Mouse (Mus musculus): ENCODE data around the gene Uba2.
A peak's percentile ranks its signal among the peaks of the same experiment; 100 is the strongest.
"Not testable (repeated sequence)": the region's sequence is repeated elsewhere in the genome, so short reads cannot be mapped to it uniquely, and the experiment has no call there.

Gene Uba2

DNA sequence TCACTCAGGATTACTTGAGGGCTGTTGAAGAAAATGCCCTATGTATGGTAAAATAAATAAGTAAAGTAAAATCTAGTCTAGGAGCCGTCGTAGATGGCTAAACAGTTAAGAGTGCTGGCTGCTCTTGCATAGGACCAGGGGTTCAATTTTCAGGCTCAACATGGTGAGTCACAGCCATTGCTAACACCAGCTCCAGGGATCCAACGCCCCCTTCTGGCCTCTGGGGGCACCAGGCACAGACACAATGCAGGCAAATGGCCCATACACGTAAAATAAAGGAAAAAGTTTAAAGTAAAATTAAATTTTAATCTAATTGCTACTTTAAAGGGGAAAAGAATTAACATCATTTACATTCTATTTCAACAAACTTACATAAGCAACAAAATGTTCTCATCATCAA is 2.5 kb downstream of the Uba2 start:
- DNase-seq (ENCODE audit: low spot score in 2 of 2): no peak

- no peak for DNase-seq (ENCODE audit: low spot score in 2 of 2)
Measured at GRCm38 (mm10) chr7:34165999-34166398, 3.4 kb downstream of the Uba2 start.

DNA sequence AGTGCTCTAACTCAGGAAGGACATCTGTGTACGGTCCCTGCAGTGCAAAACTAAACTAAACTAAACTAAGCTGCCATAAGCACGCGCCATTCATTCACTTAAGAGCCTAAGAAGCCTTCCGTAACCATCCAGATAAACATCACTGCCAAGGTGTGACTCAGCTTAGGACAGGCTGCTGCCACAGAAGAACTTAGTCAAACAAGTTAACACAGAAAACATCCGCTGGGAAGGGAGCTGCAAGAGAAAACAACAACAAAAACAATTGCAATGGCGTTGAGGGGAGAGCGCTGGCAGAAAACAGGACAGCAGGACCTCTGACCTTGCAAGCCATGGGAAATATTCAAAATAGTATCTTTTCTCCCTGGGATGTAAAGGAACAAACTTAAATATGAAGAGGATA is 4.7 kb downstream of the Uba2 start:
- DNase-seq (ENCODE audit: low spot score in 2 of 2): no peak

GRCm38 (mm10) chr7:34159167-34159566 is 10.2 kb downstream of the Uba2 start:
- no peak for DNase-seq (ENCODE audit: low spot score in 2 of 2)

- DNase-seq (ENCODE audit: low spot score in 2 of 2): no peak
Measured at GRCm38 (mm10) chr7:34157994-34158393, 11.4 kb downstream of the Uba2 start.

DNA sequence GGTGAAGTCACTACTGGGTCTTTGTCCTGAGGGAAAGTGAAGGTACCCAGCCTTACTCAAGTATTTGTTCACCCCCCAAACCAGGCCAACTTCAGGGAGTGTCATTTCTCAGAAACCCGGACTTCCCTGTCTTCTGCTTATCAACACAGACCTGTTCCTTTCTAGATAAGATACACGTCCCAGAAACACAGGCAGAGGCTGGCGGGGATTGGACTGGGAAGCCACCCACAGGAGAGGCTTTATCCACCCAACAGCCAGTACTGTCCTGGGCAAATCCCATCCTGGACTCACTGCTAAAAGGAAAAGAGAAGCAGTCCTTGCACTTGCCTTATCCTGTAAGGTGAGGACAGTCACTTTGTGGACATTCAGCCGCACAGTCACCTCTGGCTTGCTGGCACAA is 22.2 kb downstream of the Uba2 start:
- no peak for DNase-seq (ENCODE audit: low spot score in 2 of 2)

DNA sequence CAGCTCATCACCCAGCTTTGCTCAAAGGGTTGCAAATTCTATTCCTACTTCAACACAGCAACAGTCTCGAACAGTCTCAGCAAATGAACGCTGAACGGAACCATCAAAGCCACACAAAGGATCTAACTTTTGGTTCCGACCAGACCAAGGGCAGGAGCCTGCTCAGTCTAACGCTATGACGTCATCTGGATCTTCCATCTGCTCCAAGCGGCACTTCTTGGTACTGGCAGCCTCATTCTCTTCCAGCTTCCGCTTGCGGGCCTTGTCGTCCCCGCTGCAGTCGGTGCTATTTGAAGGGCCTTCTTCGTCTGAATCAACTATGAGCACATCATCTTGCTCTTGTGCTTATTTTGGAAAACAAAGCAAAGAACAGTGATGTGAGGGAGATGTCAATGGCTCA is 28.3 kb downstream of the Uba2 start:
- DNase-seq (ENCODE audit: low spot score in 2 of 2): no peak

GRCm38 (mm10) chr7:34139493-34139892 is 29.9 kb downstream of the Uba2 start:
- DNase-seq (ENCODE audit: low spot score in 2 of 2): no peak

DNA sequence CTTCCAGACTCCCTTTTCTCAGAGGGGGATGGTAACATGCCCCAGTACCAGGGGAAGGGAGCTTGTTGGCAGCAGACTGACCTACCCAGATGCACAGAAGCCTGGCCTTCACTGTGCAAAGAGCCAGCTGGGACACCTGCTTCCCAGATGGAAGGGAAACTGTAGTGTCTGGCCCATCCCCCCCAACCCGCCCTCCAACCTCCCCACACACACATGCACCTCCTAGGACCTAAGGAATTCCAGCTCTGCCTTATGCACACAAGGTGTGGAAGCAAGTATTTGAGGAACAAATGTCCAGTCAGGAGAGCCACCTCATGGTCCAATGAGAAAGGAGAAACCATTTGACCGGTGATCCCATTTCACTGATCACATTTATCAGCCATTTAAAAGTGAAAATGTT is 35.1 kb downstream of the Uba2 start:
- DNase-seq (ENCODE audit: low spot score in 2 of 2): no peak

DNA sequence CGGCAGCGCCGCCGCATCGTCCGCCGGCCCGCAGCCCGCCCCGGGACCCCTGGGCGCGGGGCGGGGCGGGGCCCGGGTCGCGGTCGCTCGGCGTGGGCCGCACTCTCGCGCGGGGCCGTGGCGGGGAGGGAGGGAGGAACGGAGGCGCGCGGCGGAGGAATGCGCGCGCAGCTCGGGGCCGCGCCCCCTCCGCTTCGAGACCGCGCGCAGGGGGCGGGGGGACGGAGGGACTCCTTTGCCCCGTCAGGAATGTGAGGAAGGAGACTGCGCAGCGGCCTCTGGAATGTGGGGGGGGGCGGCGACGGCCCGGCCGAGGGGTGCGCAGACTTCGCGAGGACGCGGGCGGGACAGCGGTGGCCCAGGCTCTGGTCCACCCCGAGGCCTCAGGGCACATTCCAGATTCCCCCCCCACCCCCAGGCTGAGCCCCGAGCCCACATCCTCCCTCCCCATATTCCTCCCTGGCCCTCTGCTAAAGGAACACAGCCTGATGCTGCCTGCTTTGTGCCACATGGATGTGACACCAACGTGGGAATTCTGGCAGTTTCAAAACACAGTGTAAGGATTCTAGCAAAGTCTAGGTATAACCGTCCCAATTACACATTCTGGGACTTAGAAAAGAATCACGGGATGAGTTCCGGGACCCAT is 36.2 kb downstream of the Uba2 start, which contains the start of gene Wtip:
Wtip (minus strand) TSS at position 152 of the 646 bp plus-strand sequence.
- peak; percentile 17 to 35 for DNase-seq (ENCODE audit: low spot score in 2 of 2)

- no peak for DNase-seq (ENCODE audit: low spot score in 2 of 2)
Measured at GRCm38 (mm10) chr7:34132355-34133079, 36.9 kb downstream of the Uba2 start.

DNA sequence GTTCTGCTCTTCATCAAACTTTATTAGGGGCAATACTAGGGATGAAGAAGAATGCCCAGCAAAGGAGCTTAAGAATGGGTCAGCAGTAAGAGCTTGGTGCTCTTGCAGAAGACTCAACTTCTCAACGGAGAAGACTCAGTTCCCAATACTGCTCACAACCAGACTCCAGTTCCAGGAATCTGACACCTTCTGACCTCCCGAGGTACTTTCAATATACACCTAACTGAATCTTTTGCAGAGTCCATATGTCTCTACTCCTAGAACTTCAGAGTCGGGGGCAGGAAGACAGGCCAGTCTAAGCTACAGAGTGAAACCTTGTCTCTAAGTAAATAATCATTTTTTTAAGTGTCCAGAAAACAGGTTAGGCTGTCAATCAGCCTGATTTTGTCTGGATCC is 37.4 kb downstream of the Uba2 start:
- DNase-seq (ENCODE audit: low spot score in 2 of 2): no peak

DNA sequence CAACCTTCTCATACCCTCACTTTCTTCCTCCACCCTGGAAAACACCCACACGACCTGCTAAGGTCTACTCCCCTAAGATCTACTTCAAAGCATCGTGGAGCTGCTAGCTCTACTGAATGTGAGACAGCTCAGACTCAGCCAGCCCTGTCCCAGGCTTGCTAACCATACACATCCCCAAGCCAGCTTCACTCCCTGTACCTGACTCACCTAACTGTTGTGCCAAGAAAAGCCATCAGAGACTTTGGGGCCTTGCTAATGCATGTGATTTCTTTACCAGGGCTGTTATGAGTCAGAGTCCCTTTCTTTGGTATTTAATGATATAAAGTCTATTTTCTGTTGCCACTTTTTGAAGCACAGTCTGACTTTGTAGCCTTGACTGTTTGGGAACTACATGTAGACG is 38.3 kb downstream of the Uba2 start:
- DNase-seq (ENCODE audit: low spot score in 2 of 2): no peak

- DNase-seq (ENCODE audit: low spot score in 2 of 2): no peak
Measured at GRCm38 (mm10) chr7:34126291-34126690, 43.1 kb downstream of the Uba2 start.

DNA sequence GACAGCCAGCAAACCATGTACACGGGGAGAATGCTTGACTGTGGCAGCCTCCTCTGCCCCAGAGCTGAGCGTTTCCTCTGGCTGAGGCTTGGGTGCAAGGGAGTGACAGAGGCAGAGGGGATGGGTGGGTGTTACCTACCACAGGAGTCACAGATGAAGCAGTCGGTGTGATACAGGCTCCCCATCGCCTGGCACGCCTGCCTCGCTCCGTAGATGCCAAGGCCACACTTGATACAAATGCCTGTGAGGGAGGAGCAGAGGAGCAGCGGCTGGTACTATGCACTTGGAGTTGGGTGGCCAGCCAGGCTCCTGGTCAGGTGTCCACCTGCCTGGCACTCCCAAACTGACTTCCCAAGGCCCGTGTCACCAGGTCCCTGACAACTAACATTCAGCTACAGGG is 44.1 kb downstream of the Uba2 start:
- DNase-seq (ENCODE audit: low spot score in 2 of 2): no peak

GRCm38 (mm10) chr7:34122987-34123720 is 46.2 kb downstream of the Uba2 start:
- no peak for DNase-seq (ENCODE audit: low spot score in 2 of 2)

DNA sequence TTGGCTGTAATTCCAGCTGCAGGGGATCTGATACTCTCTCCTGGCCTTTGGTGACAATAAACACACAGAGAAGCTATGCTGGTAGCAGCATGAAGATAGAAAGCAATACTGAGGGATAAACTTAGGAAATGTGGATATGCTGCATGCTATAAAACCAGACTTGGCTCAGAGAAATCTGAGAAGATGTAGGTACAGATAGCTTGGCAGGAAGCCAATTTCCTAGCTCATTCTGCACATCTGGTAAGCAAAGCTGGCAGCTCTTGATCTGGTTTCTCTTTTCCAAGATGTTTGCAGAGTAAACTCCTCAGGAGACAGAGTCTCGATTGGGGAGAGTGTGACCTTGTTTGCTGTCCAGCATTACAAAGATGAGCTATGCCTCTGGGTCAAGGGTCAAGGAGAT is 48.8 kb downstream of the Uba2 start:
- DNase-seq (ENCODE audit: low spot score in 2 of 2): not testable (repeated sequence)

DNA sequence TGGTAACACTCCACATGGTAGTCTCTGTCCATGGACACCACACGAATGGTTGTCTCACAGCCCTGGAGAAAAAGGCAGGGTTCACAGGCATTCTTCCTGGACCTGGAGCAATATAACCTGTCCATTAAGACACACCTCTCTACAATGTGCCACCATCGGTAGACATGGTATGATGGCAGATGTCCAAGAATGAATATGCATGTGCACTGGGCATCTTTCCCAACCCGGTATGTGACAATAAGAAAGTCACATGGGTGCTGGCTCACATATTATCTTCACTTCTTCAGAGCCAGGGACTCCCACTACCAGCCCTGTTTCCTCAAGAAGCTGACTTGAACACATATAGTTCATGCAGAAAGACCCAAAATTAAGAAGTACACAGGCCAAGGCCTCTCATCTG is 52.8 kb downstream of the Uba2 start:
- no peak for DNase-seq (ENCODE audit: low spot score in 2 of 2)

- no peak for DNase-seq (ENCODE audit: low spot score in 2 of 2)
Measured at GRCm38 (mm10) chr7:34109190-34109589, 60.2 kb downstream of the Uba2 start.

- DNase-seq (ENCODE audit: low spot score in 2 of 2): no peak
Measured at GRCm38 (mm10) chr7:34101276-34101675, 68.1 kb downstream of the Uba2 start.

DNA sequence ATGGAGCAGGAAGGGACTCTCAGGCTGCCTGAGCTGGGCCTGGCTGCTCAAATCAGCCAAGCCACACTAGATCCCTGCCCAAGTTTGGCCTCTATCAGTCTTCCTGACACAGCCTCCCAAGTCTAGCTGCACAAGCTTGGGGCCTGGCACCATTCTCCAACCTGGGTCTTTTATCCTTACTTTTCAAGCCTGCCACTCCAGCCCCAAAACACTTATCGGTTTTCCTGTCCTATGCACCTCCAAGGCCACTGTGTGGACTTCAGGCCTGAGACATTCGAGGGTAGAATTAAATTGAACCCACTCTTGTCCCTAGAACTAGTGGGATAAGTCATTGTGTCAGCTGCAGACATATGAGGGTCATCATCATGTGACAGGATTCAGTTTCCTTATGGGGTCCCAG is 69.4 kb downstream of the Uba2 start:
- DNase-seq (ENCODE audit: low spot score in 2 of 2): no peak

DNA sequence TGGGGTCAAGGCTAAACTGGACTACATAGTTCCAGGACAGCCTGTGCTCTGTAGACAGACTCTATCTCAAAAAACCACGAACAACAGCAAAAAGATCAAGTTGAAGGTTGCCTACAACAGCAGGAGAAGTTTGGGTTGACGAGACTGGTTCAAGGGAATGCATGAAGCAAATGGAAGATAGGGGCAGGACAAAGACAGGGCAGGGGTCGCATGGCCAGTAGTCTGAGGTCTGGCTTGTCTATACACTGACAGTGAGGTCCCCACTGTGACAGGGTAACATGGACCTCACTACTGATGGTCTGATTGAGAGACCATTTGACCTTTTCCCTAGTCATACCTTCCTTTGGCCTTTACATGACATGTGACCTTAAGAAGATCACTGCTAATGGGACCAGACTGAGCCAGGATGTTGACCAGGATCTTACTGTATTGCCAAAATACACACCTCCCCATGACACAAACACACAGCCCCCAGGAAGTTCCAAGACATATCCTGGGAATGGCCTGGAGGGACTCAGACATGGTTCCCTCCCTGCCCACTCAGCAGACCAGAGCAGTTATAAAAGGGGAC is 74.4 kb downstream of the Uba2 start, which contains the start of gene Scgb1b30:
Scgb1b30 (plus strand) TSS at position 521 of the 571 bp plus-strand sequence.
- DNase-seq (ENCODE audit: low spot score in 2 of 2): no peak

All from frontal cortex, postnatal 25 days (tissue).